Mouse (Mus musculus) embryonic facial prominence, embryonic 10.5 days (tissue): ENCODE measurements around the gene Magoh. TPM values are rescaled to one million over a fixed set of nuclear protein-coding genes. Genes with fewer than 3 reads are reported as not detected.

ENCODE experiments used
- DNase-seq: peaks from one replicate; pipeline ENCODE4 v3.0.0-alpha.2; 2017; ENCODE audit warnings: low spot score
- H3K27ac ChIP-seq: fragments of 300-500 bp; sonication (generic); replicated peaks from 2 replicates; pipeline ENCODE4 v1.5.1; 2016; ENCODE audit warnings: mild to moderate bottlenecking
- H3K27me3 ChIP-seq: fragments of 300-500 bp; sonication (generic); replicated peaks from 2 replicates; pipeline ENCODE4 v1.6.1; 2016; ENCODE audit warnings: low read depth, mild to moderate bottlenecking; ENCODE audit not compliant: poor library complexity, severe bottlenecking
- H3K36me3 ChIP-seq: fragments of 300-500 bp; sonication (generic); replicated peaks from 2 replicates; pipeline ENCODE4 v1.6.1; 2016; ENCODE audit warnings: mild to moderate bottlenecking, moderate library complexity
- H3K4me1 ChIP-seq: fragments of 300-500 bp; sonication (generic); 2 replicates; pipeline ENCODE4 v1.6.1; 2016
- H3K4me3 ChIP-seq: fragments of 300-500 bp; sonication (generic); 2 replicates; pipeline ENCODE4 v1.5.1; 2016; ENCODE audit warnings: mild to moderate bottlenecking, moderate library complexity
- H3K9me3 ChIP-seq: fragments of 300-500 bp; sonication (generic); 2 replicates; pipeline ENCODE4 v1.6.1; 2016; ENCODE audit warnings: mild to moderate bottlenecking
- WGBS: fragments of 180-500 bp; shearing (Covaris S2); methylation state at CpG from one replicate; pipeline ENCODE4 v1.1.7; 2016; 5-methylcytosine and 5-hydroxymethylcytosine counted together
- polyA plus RNA-seq: library from polyadenylated mRNA; unstranded; fragments of >200 nt; fragmentation: Nextera tagmentation; extraction: Ambion mirVana; gene quantifications from 2 replicates; pipeline ENCODE4 v1.2.1, GENCODE M21; 2016

Magoh gene
- polyA plus RNA-seq, 1 experiment from 2014 or later, result 240 TPM

DNA sequence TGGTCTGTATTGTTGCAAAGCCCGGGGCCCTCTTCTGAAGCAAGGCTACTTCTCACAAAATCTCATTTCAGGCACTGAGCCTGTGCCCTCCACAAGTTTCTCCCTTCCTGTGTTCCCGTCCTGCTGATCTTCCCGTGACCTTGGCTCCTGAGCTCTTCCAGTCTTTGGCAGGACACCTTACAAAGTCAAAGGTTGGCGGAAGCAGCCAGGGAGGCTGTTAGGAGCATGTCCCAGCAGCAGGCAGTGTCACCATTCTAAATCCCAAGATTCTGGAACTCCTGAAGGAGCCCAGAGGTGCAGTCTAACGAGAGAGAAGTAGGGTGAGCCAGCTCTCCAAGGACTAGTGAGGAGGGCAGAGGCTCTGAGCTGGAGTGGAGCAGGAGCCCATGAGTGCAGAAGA lies 31.0 kb upstream of the Magoh start:
- H3K27ac ChIP-seq, result no peak overlapping the region
- no peak for DNase-seq
- peaks cover 20% of the 10 kb centered on the region for H3K4me1 ChIP-seq
- no peak overlapping the region for H3K4me3 ChIP-seq
- no peaks in the 10 kb centered on the region for H3K9me3 ChIP-seq
- H3K36me3 ChIP-seq, result peaks cover 26% of the 10 kb centered on the region
- H3K27me3 ChIP-seq, result peaks cover 37% of the 10 kb centered on the region
- 80% methylated on average over 5 of the region's 5 CpGs for WGBS

DNA sequence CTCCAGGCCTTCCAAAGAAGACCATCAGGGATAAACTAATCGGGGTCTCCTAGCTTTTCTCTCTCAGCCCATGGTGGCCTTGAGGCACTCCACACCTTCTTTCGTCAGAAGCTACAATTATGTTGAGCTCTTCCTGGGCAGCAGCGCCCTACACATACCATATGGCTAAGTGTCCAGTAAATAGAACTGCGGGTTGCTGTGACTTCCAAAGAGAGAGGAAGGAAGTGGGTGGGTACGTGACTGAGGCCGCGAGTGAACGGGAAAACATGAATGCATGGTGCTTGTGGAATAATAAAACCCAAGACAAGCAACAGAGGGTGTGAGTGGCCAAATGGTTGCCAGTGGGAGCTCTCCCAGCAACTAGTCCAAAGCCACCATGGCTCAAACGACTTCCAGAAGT lies 29.9 kb upstream of the Magoh start:
- WGBS, result 86% methylated on average over 9 of the region's 9 CpGs
- Histone ChIP-seq H3K27ac (no peak overlapping the region), H3K9me3 (no peaks in the 10 kb centered on the region), H3K4me3 (no peak overlapping the region), H3K36me3 (peaks cover 36% of the 10 kb centered on the region), H3K27me3 (peaks cover 37% of the 10 kb centered on the region), H3K4me1 (peaks cover 20% of the 10 kb centered on the region)
- no peak for DNase-seq

DNA sequence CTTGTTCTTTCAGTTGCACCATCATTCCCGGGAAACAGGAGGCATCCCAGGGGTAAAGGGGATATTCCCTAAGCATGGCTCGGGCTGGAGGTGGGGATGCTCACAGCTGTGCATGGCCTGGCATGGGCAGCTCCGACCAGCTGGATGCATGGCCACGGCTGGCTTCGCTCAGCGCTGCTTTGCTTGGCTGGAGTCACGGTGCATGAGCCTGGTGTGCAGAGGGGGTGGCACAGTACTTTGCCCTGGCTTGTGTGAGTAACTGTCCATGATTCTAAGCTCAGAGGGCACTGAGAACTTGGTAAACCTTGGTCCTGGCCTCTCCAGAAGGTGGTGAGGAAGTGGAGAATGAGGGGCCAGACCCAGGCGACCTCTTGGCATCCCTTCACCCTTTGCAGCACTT lies 29.5 kb upstream of the Magoh start:
- WGBS, result 89% methylated on average over 8 of the region's 8 CpGs

DNA sequence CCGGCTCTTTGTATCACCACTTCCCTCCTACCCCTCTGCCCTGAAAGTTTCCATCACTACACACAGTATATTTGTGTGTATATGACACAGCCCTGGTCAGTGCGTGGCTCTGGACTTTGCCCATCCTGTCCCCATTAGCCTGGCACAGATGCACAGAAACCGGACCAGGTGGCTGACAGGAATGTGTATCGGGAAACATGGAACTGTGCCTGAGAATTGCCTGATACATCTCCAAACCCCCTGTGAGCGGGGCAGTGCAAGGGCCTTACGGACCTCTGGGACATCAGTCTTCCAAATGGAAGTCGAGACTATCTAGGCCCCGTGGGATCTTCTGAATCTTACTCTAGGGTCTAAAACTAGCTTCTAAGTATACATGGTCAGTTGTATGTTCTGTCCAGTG lies 26.2 kb upstream of the Magoh start:
- Histone ChIP-seq H3K27ac (no peak overlapping the region), H3K4me1 (0 out of 2 replicates have a peak, but pooled peaks cover 5% of the 10 kb centered on the region), H3K4me3 (no peak overlapping the region), H3K27me3 (0 out of 2 replicates have a peak, but pooled peaks cover 3% of the 10 kb centered on the region), H3K36me3 (peaks cover 58% of the 10 kb centered on the region), H3K9me3 (no peaks in the 10 kb centered on the region)
- no peak for DNase-seq
- WGBS, result 90% methylated on average over 8 of the region's 8 CpGs

More for the DNA sequence above, 29.5 kb upstream of the Magoh start:
- peaks cover 20% of the 10 kb centered on the region for H3K4me1 ChIP-seq
- no peak overlapping the region for H3K4me3 ChIP-seq
- H3K27ac ChIP-seq, result 0 out of 2 replicates have a peak overlapping the region, but pooled peaks have one; percentile 4
- peaks cover 41% of the 10 kb centered on the region for H3K36me3 ChIP-seq
- H3K27me3 ChIP-seq, result peaks cover 35% of the 10 kb centered on the region
- H3K9me3 ChIP-seq, result no peaks in the 10 kb centered on the region
- DNase-seq, result no peak

DNA sequence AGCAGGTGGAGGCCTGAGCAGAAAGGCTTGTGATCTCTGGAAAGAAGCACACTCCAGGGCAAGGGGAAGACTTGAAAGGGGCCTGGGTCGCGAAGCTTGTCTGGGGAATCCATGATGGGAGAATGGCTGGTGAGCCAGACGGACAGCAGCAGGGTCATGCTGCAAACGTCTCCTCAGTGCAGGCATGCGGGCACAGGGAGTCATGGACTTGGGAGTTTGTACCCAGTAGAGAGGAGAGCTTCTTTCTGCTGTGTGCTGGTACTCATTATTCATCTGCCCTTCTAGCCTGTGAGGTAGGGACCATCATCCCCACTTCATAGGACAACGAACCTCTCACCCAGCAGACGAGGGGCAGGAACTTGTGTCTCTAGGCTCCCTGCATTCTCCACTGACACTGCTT lies 25.7 kb upstream of the Magoh start:
- WGBS, result 90% methylated on average over 7 of the region's 7 CpGs
- no peak overlapping the region for H3K27ac ChIP-seq
- peaks cover 64% of the 10 kb centered on the region for H3K36me3 ChIP-seq
- H3K4me1 ChIP-seq, result 0 out of 2 replicates have a peak, but pooled peaks cover 5% of the 10 kb centered on the region
- no peaks in the 10 kb centered on the region for H3K9me3 ChIP-seq
- no peaks in the 10 kb centered on the region for H3K27me3 ChIP-seq
- H3K4me3 ChIP-seq, result no peak overlapping the region
- no peak for DNase-seq

DNA sequence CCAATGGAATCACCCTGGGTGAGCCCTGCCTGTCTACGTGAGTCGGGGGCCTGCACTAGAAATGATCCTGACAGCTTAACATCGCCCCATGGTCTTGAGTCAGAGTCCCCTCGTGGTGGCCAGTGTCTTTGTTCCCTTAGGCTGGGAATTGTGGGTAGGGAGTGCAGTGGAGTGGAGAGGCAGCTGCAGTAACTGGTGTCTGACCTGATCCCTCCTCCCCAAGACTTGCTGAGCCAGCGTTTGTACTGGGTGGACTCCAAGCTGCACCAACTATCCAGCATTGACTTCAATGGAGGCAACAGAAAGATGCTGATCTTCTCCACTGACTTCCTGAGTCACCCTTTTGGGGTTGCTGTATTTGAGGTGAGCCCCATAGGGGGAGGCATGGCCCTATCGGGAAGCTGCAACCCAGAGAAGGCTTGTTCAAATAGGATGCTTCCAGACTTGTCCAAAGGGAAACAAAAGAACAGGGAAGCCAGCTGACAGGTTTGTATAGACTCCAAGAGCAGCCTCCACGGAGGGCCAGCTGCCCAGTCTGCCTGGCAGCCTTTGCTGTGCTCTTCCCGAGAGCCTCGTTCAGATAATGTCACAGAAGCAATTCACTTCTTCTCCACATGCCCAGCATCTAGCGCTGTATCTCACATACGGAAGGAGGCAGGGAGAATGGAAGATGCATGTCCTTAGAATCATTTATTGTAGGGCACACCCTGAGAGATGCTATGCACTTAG lies 22.4 kb upstream of the Magoh start:
- no peak for DNase-seq
- Histone ChIP-seq H3K27me3 (no peaks in the 10 kb centered on the region), H3K4me1 (no peaks in the 10 kb centered on the region), H3K9me3 (no peaks in the 10 kb centered on the region), H3K36me3 (peaks cover 83% of the 10 kb centered on the region), H3K27ac (no peak overlapping the region), H3K4me3 (no peak overlapping the region)
- 83% methylated on average over 11 of the region's 11 CpGs for WGBS

DNA sequence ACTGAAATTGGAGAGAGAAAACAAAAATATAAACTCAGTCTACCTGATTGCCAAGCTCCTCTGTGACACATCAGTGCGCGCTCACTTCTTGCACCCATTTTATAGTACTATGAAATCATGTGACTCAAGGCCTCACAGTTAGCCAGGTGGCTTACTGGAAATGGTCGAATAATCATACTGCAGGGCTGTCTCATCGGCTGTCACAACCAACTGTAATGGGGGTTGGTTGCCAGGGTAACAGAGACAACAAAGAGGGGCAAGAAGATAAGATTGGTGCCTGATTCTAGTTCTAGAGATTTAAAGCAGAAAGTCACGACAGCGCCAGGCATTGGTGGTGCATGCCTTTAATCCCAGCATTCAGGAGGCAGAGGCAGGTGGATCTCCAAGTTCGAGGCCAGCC lies 20.6 kb upstream of the Magoh start:
- DNase-seq, result no peak
- Histone ChIP-seq H3K36me3 (peaks cover 91% of the 10 kb centered on the region), H3K4me1 (no peaks in the 10 kb centered on the region), H3K4me3 (no peak overlapping the region), H3K9me3 (no peaks in the 10 kb centered on the region), H3K27ac (no peak overlapping the region), H3K27me3 (no peaks in the 10 kb centered on the region)
- 92% methylated on average over 7 of the region's 7 CpGs for WGBS

DNA sequence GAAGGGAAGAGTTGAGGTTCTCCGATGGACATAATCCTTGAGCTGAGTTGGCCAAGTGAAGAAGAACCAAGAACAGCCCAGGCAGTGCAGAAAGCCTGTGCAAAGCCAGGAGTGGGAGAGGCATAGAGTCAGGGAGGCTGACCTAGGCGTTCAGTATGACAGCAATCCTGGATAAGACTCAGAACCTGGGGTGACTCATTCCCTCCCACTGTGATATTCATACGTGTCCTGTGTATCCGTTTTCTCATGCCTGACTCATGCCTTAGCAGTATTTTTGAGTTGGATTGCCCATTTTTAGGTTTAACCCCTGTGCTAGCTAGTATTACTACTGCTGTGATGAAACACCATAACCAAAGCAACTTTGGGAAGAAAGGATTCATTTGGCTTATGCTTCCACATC lies 14.7 kb upstream of the Magoh start:
- no peaks in the 10 kb centered on the region for H3K9me3 ChIP-seq
- no peak for DNase-seq
- H3K4me1 ChIP-seq, result no peaks in the 10 kb centered on the region
- 83% methylated on average over 4 of the region's 4 CpGs for WGBS
- no peaks in the 10 kb centered on the region for H3K27me3 ChIP-seq
- no peak overlapping the region for H3K27ac ChIP-seq
- H3K36me3 ChIP-seq, result peaks cover 60% of the 10 kb centered on the region
- no peak overlapping the region for H3K4me3 ChIP-seq

DNA sequence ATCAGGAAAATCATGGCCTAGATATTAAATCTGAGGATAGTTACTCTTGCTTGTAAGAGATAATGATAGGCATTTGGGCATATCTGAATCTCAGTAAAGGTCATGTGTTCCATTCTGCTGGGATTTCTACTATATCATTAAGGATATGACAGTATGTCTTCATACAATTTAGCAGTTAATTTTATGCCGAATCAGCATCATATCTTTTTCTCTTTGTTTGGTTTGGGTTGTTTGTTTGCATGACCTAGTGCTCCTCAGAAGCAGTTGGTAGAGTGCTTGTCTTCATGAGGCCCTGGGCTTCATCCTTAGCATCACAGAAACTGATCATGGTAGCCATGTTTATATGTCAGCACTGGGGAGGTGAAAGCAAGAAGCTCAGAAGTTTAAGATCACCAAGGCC lies 2.1 kb downstream of the Magoh start:
- peaks cover 59% of the 10 kb centered on the region for H3K36me3 ChIP-seq
- WGBS, result 91% methylated on average over 1 of the region's 1 CpGs
- H3K9me3 ChIP-seq, result no peaks in the 10 kb centered on the region
- no peak overlapping the region for H3K27ac ChIP-seq
- DNase-seq, result no peak
- H3K4me3 ChIP-seq, result no peak overlapping the region
- peaks cover 17% of the 10 kb centered on the region for H3K4me1 ChIP-seq
- no peaks in the 10 kb centered on the region for H3K27me3 ChIP-seq

DNA sequence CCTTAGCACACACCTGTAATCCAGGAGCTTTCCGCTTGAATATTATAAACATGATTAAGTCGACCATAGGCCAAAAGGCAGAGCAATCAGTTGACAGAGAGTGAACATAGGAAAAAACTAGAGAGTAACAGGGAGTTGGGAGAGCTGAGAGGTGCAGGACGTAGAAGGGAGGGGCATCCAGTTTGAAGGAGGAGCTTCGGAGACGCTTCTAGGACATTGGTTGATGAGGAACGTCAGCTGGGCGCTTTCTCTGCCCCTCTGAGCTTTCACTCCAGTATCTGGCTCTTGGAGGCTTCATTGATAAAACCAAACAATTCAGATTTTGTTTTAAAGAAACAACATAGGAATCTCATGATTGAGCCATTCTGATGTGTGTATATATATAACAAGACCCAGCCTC lies 6.8 kb downstream of the Magoh start:
- H3K36me3 ChIP-seq, result peaks cover 68% of the 10 kb centered on the region
- H3K27me3 ChIP-seq, result no peaks in the 10 kb centered on the region
- H3K4me1 ChIP-seq, result peaks cover 18% of the 10 kb centered on the region
- H3K27ac ChIP-seq, result no peak overlapping the region
- 81% methylated on average over 7 of the region's 7 CpGs for WGBS
- DNase-seq, result no peak
- no peaks in the 10 kb centered on the region for H3K9me3 ChIP-seq
- H3K4me3 ChIP-seq, result no peak overlapping the region

DNA sequence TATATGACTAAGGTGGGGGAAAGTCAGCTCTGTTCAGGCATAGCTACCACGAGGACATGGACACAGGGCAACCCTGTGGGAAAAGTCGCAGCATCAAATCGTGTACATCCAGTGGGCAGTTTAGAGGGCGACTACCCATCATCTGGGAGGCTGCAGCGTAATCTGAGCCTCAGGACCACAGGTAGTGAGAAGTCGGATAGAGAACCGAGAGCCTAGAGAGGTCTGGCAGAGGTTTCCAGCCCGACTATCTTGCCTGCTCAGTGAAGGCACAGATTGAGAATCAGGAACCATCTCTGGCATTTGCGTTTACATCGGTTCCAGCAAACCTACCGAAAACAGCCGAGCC lies 9.8 kb downstream of the Magoh start:
- 2% methylated on average over 12 of the region's 12 CpGs for WGBS
- H3K36me3 ChIP-seq, result peaks cover 68% of the 10 kb centered on the region

DNA sequence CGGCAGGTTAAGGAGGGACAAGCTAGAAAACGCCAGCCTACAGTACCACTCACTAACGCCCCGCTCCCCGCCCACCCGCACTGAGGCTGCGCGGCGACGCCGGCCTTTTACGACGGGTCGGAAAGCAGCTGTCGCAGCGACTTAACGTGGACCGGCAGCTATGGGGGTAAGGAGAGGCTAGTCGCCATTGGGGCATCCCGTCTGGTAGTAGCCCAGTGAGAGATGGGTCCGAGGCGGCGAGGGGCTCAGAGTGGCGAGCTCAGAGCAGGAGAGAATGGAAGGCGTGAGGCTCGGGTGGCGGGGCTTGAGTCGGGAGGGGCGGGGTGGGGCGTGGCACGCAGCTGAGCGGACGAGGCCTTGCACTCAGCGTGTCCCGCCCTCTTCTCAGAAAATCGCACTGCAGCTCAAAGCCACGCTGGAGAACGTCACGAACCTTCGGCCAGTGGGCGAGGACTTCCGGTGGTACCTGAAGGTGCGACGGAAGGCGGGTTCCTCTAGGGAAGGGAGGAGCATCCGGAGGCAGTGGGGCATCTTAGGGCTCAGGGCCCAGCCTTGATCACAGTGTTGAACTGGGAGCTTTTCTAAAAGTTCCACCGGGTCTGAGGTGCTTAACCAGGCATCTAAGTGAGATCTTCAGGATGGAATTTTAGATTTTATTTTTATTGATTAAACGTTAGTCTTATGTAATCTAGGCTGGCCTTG lies 10.3 kb downstream of the Magoh start, which contains the start of gene 0610037L13Rik:
Gene 0610037L13Rik (plus strand): TSS at position 83 of the 702 bp plus-strand sequence.
- Histone ChIP-seq H3K9me3 (no peaks in the 10 kb centered on the region), H3K4me1 (peaks cover 18% of the 10 kb centered on the region), H3K36me3 (peaks cover 68% of the 10 kb centered on the region), H3K27ac (peak within 1 kb of the TSS; percentile 90), H3K4me3 (peak within 1 kb of the TSS; percentile 70), H3K27me3 (no peaks in the 10 kb centered on the region)
- DNase-seq, result peak; percentile 96
- under 1% methylated on average over 48 of the region's 48 CpGs for WGBS

More for the DNA sequence above, 9.8 kb downstream of the Magoh start:
- DNase-seq, result no peak
- Histone ChIP-seq H3K27me3 (no peaks in the 10 kb centered on the region), H3K27ac (peak overlapping the region; percentile 90), H3K9me3 (no peaks in the 10 kb centered on the region), H3K4me3 (peak overlapping the region; percentile 70), H3K4me1 (peaks cover 18% of the 10 kb centered on the region)

DNA sequence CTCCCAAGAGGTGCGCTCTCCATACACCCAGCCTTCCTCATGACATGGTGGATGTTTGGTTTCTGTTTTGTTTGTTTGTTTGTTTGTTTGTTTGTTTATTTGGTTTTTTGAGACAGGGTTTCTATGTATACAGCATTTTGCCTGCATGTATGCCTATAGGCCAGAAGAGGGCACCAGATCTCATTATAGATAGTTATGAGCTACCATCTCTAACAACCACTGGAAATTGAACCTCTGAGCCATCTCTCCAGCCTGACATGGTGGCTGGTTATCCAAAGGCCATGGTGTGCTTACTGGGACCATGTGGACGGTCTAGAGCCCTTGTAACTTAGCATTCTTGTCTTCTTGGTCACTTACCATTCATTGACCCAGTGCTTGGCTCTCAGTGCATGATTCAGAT lies 13.1 kb downstream of the Magoh start:
- DNase-seq, result no peak
- H3K27me3 ChIP-seq, result no peaks in the 10 kb centered on the region
- no peak overlapping the region for H3K27ac ChIP-seq
- H3K36me3 ChIP-seq, result peaks cover 68% of the 10 kb centered on the region
- H3K4me1 ChIP-seq, result peaks cover 18% of the 10 kb centered on the region
- no peak overlapping the region for H3K4me3 ChIP-seq
- 81% methylated on average over 2 of the region's 2 CpGs for WGBS
- no peaks in the 10 kb centered on the region for H3K9me3 ChIP-seq
